Mouse (Mus musculus) olfactory bulb, adult 2 months (tissue): Measurements from ENCODE around the gene Creb3l4. TPM values are rescaled to one million over a fixed set of nuclear protein-coding genes. Genes with fewer than 3 reads are reported as not detected.

ENCODE experiments used
- H3K27ac ChIP-seq: fragments of 200-500 bp; 2 replicates; pipeline ENCODE4 v1.5.1; 2012; ENCODE audit warnings: low read depth, low read length; ENCODE audit not compliant: insufficient read depth
- H3K4me1 ChIP-seq: fragments of 200-500 bp; 2 replicates; pipeline ENCODE4 v1.6.1; 2012; ENCODE audit warnings: low read length; ENCODE audit not compliant: control insufficient read depth, insufficient read depth
- H3K4me3 ChIP-seq: fragments of 200-500 bp; 2 replicates; pipeline ENCODE4 v1.5.1; 2012; ENCODE audit warnings: mild to moderate bottlenecking, low read depth, low read length, moderate library complexity; ENCODE audit not compliant: insufficient read depth
- CTCF ChIP-seq: fragments of 200-500 bp; IDR thresholded peaks from 2 replicates; pipeline ENCODE4 v1.5.1; 2012; ENCODE audit warnings: low read depth, mild to moderate bottlenecking, low read length, moderate library complexity; ENCODE audit not compliant: insufficient read depth
- POLR2A ChIP-seq: fragments of 200-500 bp; IDR thresholded peaks from 2 replicates; pipeline ENCODE4 v1.6.1; 2012; ENCODE audit warnings: mild to moderate bottlenecking, low read depth, low read length, moderate library complexity; ENCODE audit not compliant: insufficient read depth
- WGBS: fragments of 180-500 bp; shearing (Covaris S2); methylation state at CpG from one replicate; pipeline ENCODE4 v1.1.7; 2018; 5-methylcytosine and 5-hydroxymethylcytosine counted together
- polyA plus RNA-seq: library from polyadenylated mRNA; stranded (reverse); fragments of >200 nt; gene quantifications from 2 replicates; pipeline ENCODE4 v1.2.4, GENCODE M21; 2012; ENCODE audit warnings: low replicate concordance; ENCODE audit not compliant: missing spikeins, insufficient read depth, insufficient read length

The Creb3l4 gene
- polyA plus RNA-seq, 1 experiment: not detected

DNA sequence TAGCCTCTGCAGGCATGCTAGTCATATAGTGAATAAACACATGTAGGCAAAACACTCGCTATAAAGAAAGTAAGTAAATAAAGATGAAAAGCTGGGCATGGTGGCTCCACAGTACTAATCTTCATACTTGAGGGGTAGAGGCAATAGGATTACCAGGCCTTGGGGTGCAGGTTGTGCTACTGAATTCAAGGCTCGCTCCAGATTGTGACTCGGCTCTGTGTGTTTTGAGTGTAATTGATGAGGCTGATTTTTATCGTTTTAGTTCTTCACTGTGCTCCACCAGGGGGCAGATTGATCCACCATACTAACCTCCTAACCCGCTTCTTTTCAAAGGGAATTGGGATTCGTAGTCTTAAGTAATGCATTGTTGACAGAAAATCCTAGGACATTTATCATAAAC is 23.2 kb downstream of the Creb3l4 start:
- Histone ChIP-seq H3K4me1 (peaks cover 4% of the 10 kb centered on the region; the same call in 1 of the 2 replicates), H3K4me3 (no peak overlapping the region), H3K27ac (no peak overlapping the region)
- 9% methylated on average over 6 of the region's 6 CpGs for WGBS
- TF ChIP-seq POLR2A: no peak
- TF ChIP-seq CTCF: no peak

DNA sequence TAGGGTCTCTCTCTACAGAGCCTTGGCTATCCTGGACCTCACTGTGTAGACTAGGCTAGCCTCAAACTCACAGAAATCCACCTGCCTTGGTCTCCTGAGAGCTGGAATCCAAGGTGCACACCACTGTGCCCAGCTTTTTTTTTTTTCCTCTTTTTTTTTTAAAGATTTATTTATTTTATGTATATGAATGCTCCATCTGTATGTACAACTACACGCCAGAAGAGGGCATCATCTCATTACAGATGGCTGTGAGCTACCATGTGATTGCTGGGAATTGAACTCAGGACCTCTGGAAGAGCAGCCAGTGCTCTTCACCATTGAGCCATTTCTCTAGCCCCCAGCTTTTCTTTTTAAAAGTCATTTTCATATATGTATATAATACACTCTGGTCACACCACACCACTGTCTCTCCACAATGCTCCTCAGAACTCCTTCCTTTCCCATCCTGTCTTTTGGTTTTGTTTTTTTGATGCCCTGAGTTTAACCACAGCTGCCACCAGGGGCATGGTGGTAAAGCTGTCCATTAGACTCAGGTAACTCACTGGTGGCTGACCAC is 27.4 kb downstream of the Creb3l4 start:
- peaks cover 7% of the 10 kb centered on the region; the same call in 1 of the 2 replicates for H3K4me1 ChIP-seq
- TF ChIP-seq CTCF: no peak
- no peak for TF ChIP-seq POLR2A
- no peak overlapping the region for H3K4me3 ChIP-seq
- no peak overlapping the region for H3K27ac ChIP-seq
- WGBS: 35% methylated on average over 1 of the region's 1 CpGs

DNA sequence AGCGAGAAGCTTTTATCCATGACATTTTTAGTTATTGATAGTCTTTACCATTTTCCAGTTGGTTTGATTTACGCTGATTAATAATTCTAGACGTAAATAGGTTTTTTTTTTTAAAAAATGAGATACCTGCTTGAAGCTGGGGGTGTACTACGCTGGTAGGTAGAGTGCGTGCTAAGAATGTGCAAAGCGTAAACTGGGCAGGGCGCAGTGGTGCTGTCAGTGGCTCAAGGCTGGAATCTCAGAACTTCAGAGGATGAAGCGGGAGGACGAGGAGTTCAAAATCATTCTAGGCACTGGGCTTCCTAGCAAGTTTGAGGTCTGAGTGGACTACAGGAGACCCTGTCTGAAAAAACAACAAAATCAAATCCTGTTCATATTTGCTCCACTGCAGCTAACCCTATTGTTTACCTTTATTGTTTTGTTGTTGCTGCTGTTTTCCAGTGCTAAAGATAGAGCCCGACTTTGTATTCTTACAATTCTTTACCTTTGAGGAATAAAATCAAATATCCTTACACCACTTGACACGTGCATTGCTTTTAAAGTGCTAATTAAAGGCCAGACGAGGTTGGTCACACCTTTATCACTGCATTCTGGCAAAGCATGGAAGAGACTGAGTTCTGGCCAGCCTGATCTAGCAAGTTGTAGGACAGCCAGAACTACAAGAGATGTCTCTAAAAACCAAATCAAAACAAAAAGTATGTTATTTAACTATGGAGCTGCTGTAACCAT is 29.2 kb downstream of the Creb3l4 start:
- no peak for TF ChIP-seq POLR2A
- no peak for TF ChIP-seq CTCF
- 10% methylated on average over 12 of the region's 12 CpGs for WGBS
- Histone ChIP-seq H3K4me1 (0 out of 2 replicates have a peak, but pooled peaks cover 3% of the 10 kb centered on the region), H3K4me3 (peak overlapping the region; percentile 78), H3K27ac (peak overlapping the region; percentile 50; the same call in 1 of the 2 replicates)

DNA sequence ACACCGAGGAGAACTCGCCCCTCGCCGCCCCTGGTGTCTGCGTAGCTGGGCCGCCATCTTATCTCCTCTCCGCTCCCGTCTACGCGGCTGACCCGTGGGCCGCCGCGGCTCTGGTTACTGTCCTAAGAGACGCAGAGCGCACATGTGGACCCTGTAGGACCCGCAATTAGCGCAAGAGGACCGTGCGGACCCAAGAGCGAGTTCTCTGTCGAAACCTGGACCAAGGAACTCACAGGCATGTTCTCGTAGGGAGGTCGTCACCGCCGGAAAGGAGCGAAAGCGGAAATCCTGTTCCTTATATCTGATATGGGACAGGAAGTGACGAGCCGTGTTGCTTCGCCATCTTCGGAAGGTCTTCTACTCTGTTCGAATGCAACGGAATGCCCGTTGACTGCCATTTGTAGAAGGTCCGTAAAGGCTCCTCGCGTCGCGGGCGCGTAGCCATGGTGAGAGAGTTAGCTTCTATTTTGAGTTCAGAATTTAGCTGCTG is 29.9 kb downstream of the Creb3l4 start, which contains the start of the genes Rps27 and Rab13:
Rps27 (minus strand) TSS at position 275 of the 490 bp plus-strand sequence.
Rab13 (plus strand) TSS at position 319 of the 490 bp plus-strand sequence.
- WGBS: under 1% methylated on average over 42 of the region's 42 CpGs
- Histone ChIP-seq H3K4me3 (peak within 1 kb of the TSS; percentile 78), H3K4me1 (0 out of 2 replicates have a peak, but pooled peaks cover 3% of the 10 kb centered on the region), H3K27ac (peak within 1 kb of the TSS; percentile 73)
- TF ChIP-seq CTCF (no peak), POLR2A (peak; percentile 97)

DNA sequence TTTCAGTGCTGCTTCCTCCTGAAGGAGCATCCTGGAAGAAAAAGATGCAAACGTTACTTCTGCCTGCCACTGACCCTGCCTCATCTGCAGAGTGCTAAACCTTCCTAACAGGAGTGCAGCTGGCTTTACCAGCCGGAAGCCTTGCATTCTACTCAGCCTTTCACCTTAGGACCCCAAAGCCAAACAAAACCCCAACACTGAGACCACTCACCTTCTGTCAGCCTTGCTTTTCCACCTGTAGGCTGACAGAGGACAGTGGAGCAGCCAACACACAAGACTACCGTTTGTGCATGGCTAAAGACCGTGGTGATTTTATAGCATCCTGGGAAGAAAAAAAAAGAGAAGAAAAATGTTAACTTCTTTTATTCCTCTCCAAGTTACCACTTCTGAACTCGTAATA is 30.6 kb downstream of the Creb3l4 start:
- Histone ChIP-seq H3K4me1 (0 out of 2 replicates have a peak, but pooled peaks cover 3% of the 10 kb centered on the region), H3K27ac (no peak overlapping the region), H3K4me3 (peak overlapping the region; percentile 78)
- TF ChIP-seq POLR2A (no peak), CTCF (no peak)
- WGBS: 11% methylated on average over 5 of the region's 5 CpGs

DNA sequence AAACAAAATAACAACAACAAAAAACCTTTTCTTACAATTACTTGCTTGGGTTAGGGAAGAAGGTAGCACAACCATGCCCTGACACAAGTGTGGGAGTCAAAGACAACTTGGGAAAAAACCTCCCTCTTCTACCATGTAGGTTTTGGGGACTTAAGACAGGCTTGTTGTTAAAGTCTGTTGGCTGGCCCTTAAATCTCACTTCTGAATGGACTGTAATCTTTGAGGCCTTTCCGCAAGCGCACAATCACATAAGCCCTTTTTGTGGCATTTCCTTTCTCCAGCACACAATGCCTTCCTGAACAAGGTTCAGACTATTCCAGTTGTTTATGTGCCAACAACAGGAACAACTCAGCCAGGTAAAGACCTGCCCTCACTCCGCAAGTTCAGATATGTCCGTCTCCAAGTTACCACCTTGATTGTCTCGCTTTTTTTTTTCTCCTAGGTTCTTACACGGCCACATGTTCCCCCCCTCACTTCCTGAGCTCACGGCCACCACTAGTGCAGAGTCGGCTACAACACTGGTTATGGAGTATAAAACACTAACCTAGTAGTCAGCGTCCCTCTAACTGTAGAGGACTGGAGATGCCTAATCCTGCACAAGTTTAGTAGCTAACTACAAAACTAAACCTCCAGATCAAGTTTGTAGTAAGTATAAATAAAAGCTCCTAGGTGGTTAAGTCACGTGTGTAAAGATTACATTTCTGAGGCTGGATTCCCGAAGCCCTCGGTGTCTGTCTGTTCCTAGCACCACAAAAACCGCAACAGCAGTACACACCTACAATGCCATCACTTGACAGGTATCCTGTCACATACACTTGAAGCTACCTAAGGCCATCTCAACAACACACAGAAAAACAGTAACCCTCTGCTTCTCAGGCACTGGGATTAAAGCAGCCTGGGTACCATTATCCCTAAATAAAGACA is 31.6 kb downstream of the Creb3l4 start:
- WGBS: 73% methylated on average over 13 of the region's 13 CpGs
- TF ChIP-seq CTCF: no peak
- TF ChIP-seq POLR2A: no peak
- Histone ChIP-seq H3K27ac (no peak overlapping the region), H3K4me1 (0 out of 2 replicates have a peak, but pooled peaks cover 3% of the 10 kb centered on the region), H3K4me3 (no peak overlapping the region)

DNA sequence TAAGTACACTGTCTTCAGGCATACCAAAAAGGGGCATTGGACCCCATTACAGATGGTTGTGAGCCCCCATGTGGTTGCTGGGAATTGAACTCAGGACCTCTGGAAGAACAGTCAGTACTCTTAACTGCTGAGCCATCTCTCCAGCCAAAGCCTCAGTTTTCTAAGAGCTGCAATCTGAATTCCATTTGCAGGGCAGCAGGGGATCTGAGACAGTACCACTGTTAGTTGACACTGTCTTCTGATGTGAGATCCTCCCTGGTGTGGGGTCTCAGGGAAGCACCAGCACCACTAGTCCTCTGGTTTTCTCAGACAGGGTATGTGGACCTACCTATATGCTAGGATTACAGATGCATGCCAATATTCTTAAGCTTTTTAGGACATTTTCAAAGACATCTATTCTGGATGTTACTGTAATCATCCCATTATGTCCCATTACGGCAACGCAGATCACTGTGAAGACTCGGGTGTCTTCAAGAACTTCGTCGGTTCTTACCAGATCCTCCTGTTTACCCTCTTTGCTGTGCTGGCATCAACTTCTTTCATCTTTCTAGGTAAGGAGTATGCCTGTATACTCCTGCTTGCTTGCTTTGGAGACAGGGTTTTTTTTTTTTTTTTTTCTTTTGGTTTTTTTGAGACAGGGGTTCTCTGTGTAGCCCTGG is 33.3 kb downstream of the Creb3l4 start:
- Histone ChIP-seq H3K4me1 (0 out of 2 replicates have a peak, but pooled peaks cover 3% of the 10 kb centered on the region), H3K4me3 (no peak overlapping the region), H3K27ac (no peak overlapping the region)
- 93% methylated on average over 5 of the region's 5 CpGs for WGBS
- no peak for TF ChIP-seq POLR2A
- TF ChIP-seq CTCF: no peak

DNA sequence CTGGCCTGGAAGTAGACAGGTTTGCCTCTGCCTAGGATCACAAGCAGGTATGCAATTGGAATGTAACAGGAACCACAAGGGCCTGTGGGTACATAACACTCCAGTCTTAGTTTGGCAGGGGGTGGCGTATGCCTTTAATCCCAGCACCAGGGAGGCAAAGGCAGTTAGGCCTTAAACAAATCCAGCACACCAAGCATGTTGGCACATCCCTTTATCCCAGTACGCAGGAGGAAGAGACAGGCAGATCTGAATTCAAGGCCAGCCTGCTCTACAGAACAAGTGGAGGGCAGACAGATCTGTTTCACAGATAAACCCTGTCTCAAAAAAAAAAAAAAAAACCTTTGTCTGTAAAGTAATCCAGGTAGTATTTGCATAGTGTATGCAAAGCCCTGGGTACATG is 34.6 kb downstream of the Creb3l4 start:
- 84% methylated on average over 2 of the region's 2 CpGs for WGBS
- Histone ChIP-seq H3K4me1 (0 out of 2 replicates have a peak, but pooled peaks cover 3% of the 10 kb centered on the region), H3K4me3 (no peak overlapping the region), H3K27ac (no peak overlapping the region)
- TF ChIP-seq CTCF (no peak), POLR2A (no peak)
